Mouse (Mus musculus) neural tube, embryonic 15.5 days (tissue): ENCODE data around the gene Prickle1. TPM values are rescaled to one million over a fixed set of nuclear protein-coding genes. Genes with fewer than 3 reads are reported as not detected.

ENCODE experiments used
- ATAC-seq: fragments of 200-750 bp; cut with Nextera tagmentation; 2 replicates; pipeline ENCODE4 v1.8.0; 2017; ENCODE audit warnings: mild to moderate bottlenecking, moderate TSS enrichment, moderate library complexity; ENCODE audit not compliant: low FRiP score
- H3K27ac ChIP-seq: fragments of 300-500 bp; sonication (generic); replicated peaks from 2 replicates; pipeline ENCODE4 v1.5.1; 2015; ENCODE audit warnings: mild to moderate bottlenecking, inconsistent platforms
- H3K27me3 ChIP-seq: fragments of 300-500 bp; sonication (generic); replicated peaks from 2 replicates; pipeline ENCODE4 v1.6.1; 2015; ENCODE audit warnings: inconsistent platforms
- H3K36me3 ChIP-seq: fragments of 300-500 bp; sonication (generic); 2 replicates; pipeline ENCODE4 v1.6.1; 2015; ENCODE audit warnings: inconsistent platforms
- H3K4me1 ChIP-seq: fragments of 300-500 bp; sonication (generic); 2 replicates; pipeline ENCODE4 v1.6.1; 2015; ENCODE audit warnings: inconsistent platforms
- H3K4me2 ChIP-seq: fragments of 300-500 bp; sonication (generic); 2 replicates; pipeline ENCODE4 v1.6.1; 2015; ENCODE audit warnings: inconsistent platforms, mild to moderate bottlenecking, moderate library complexity
- H3K4me3 ChIP-seq: fragments of 300-500 bp; sonication (generic); replicated peaks from 2 replicates; pipeline ENCODE4 v1.5.1; 2015; ENCODE audit warnings: mild to moderate bottlenecking, inconsistent platforms
- H3K9ac ChIP-seq: fragments of 300-500 bp; sonication (generic); replicated peaks from 2 replicates; pipeline ENCODE4 v1.6.1; 2015; ENCODE audit warnings: mild to moderate bottlenecking, inconsistent platforms
- H3K9me3 ChIP-seq: fragments of 300-500 bp; sonication (generic); replicated peaks from 2 replicates; pipeline ENCODE4 v1.6.1; 2016; ENCODE audit warnings: inconsistent platforms
- WGBS: fragments of 180-500 bp; shearing (Covaris S2); methylation state at CpG from one replicate; pipeline ENCODE4 v1.1.7; 2015; ENCODE audit warnings: mixed read lengths; 5-methylcytosine and 5-hydroxymethylcytosine counted together
- polyA plus RNA-seq: library from polyadenylated mRNA; unstranded; fragments of >200 nt; fragmentation: Nextera tagmentation; extraction: Ambion mirVana; gene quantifications from 2 replicates; pipeline ENCODE4 v1.2.1, GENCODE M21; 2015

The Prickle1 gene
- polyA plus RNA-seq, 1 experiment from 2014 or later: 22.8 TPM

- Histone ChIP-seq H3K9me3 (no peaks in the 10 kb centered on the region), H3K4me2 (no peak overlapping the region), H3K4me3 (no peak overlapping the region), H3K36me3 (no peaks in the 10 kb centered on the region), H3K4me1 (peaks cover 20% of the 10 kb centered on the region; the same call in 1 of the 2 replicates), H3K27ac (no peak overlapping the region), H3K9ac (no peak overlapping the region), H3K27me3 (no peaks in the 10 kb centered on the region)
- ATAC-seq: no peak
- WGBS: 74% methylated on average over 21 of the region's 21 CpGs
Measured at GRCm38 (mm10) chr15:93538551-93539205, 57.0 kb downstream of the Prickle1 start.

GRCm38 (mm10) chr15:93537745-93538144 is 57.9 kb downstream of the Prickle1 start:
- no peak overlapping the region for H3K4me3 ChIP-seq
- no peak for ATAC-seq
- peaks cover 20% of the 10 kb centered on the region; the same call in 1 of the 2 replicates for H3K4me1 ChIP-seq
- H3K4me2 ChIP-seq: no peak overlapping the region
- H3K9ac ChIP-seq: no peak overlapping the region
- H3K9me3 ChIP-seq: no peaks in the 10 kb centered on the region
- no peak overlapping the region for H3K27ac ChIP-seq
- WGBS: 83% methylated on average over 7 of the region's 7 CpGs
- no peaks in the 10 kb centered on the region for H3K27me3 ChIP-seq
- H3K36me3 ChIP-seq: no peaks in the 10 kb centered on the region

GRCm38 (mm10) chr15:93536191-93536590 is 59.5 kb downstream of the Prickle1 start:
- no peak overlapping the region for H3K4me2 ChIP-seq
- H3K27ac ChIP-seq: no peak overlapping the region
- no peaks in the 10 kb centered on the region for H3K9me3 ChIP-seq
- peaks cover 14% of the 10 kb centered on the region; the same call in 1 of the 2 replicates for H3K4me1 ChIP-seq
- no peaks in the 10 kb centered on the region for H3K36me3 ChIP-seq
- H3K27me3 ChIP-seq: no peaks in the 10 kb centered on the region
- WGBS: 70% methylated on average over 4 of the region's 4 CpGs
- no peak overlapping the region for H3K4me3 ChIP-seq
- no peak overlapping the region for H3K9ac ChIP-seq
- no peak for ATAC-seq

DNA sequence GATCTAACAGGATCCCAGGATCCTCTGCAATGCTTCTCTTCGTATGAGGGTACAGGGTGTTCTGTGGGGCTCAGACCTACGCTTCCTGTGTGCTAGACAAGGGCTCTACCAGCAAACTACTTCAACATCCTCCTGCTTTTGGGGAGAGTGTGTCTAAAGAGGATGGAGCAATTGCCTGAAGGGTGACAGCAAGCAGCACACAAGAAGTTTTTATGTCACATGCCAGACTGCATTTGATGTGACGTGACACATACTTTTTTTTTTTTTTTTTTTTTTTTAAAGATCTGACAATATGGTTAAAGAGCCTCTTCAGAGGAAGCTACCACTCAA is 65.0 kb downstream of the Prickle1 start:
- H3K4me1 ChIP-seq: peaks cover 21% of the 10 kb centered on the region
- H3K9me3 ChIP-seq: no peaks in the 10 kb centered on the region
- H3K27ac ChIP-seq: 0 out of 2 replicates have a peak overlapping the region, but pooled peaks have one; percentile 11
- H3K36me3 ChIP-seq: no peaks in the 10 kb centered on the region
- no peak overlapping the region for H3K9ac ChIP-seq
- 70% methylated on average over 3 of the region's 3 CpGs for WGBS
- ATAC-seq: no peak
- H3K4me3 ChIP-seq: no peak overlapping the region
- H3K4me2 ChIP-seq: no peak overlapping the region
- H3K27me3 ChIP-seq: no peaks in the 10 kb centered on the region

DNA sequence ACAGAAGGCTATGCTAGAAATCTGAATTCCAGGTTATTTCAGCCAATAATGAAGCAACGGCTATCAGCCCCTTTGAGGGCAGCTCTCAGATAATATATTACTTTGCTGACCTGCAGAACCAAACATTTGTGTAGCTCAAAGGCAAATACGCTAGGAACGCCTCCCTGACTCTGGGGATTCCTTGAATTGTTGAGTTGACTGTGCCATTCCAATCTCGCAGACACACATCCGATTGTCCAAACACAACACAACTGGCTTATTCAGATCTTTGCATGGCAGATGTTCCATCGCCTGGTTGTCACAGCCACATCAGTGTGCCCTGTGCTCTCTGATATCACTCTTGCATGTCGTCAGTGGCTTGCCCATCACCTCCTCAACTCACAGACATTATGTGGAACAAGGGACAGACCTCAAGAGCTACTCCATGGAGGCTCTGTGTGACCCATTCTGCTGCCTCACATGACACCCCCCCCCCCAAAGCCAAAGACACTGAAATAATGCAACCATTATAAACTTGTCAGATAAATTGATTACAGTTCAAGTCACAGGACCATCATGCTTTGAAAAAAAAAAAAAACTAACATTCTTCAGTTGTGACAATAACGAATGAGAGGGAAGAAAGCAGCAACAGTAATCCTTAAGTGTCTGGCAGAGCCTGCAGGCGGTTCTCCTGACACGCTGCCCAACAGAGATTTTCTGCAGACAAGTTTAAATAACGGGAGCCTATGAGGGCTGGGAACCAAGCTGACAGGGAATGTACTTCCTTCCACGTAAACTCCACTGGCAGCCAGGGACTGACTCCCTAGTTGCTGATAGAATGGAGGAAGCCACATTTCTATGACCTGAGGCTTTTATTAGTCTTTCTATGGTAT is 65.6 kb downstream of the Prickle1 start:
- ATAC-seq: no peak
- 22% methylated on average over 12 of the region's 12 CpGs for WGBS
- Histone ChIP-seq H3K4me2 (no peak overlapping the region), H3K4me1 (peaks cover 21% of the 10 kb centered on the region), H3K27ac (0 out of 2 replicates have a peak overlapping the region, but pooled peaks have one; percentile 11), H3K9me3 (no peaks in the 10 kb centered on the region), H3K36me3 (no peaks in the 10 kb centered on the region), H3K9ac (no peak overlapping the region), H3K4me3 (no peak overlapping the region), H3K27me3 (no peaks in the 10 kb centered on the region)

GRCm38 (mm10) chr15:93525305-93525917 is 70.3 kb downstream of the Prickle1 start:
- no peaks in the 10 kb centered on the region for H3K9me3 ChIP-seq
- no peak overlapping the region for H3K4me2 ChIP-seq
- peaks cover 12% of the 10 kb centered on the region for H3K4me1 ChIP-seq
- no peak overlapping the region for H3K9ac ChIP-seq
- H3K27me3 ChIP-seq: peaks cover 3% of the 10 kb centered on the region
- no peak overlapping the region for H3K27ac ChIP-seq
- no peaks in the 10 kb centered on the region for H3K36me3 ChIP-seq
- WGBS: 90% methylated on average over 5 of the region's 5 CpGs
- H3K4me3 ChIP-seq: no peak overlapping the region
- ATAC-seq: no peak

- Histone ChIP-seq H3K9me3 (no peaks in the 10 kb centered on the region), H3K4me2 (no peak overlapping the region), H3K4me1 (peaks cover 39% of the 10 kb centered on the region), H3K36me3 (no peaks in the 10 kb centered on the region), H3K27me3 (peaks cover 7% of the 10 kb centered on the region), H3K27ac (no peak overlapping the region), H3K9ac (no peak overlapping the region), H3K4me3 (no peak overlapping the region)
- no peak for ATAC-seq
- WGBS: 36% methylated on average over 3 of the region's 3 CpGs
Measured at GRCm38 (mm10) chr15:93521787-93522180, 73.9 kb downstream of the Prickle1 start.

GRCm38 (mm10) chr15:93521088-93521786 is 74.5 kb downstream of the Prickle1 start:
- H3K9ac ChIP-seq: no peak overlapping the region
- H3K4me1 ChIP-seq: peaks cover 39% of the 10 kb centered on the region
- no peaks in the 10 kb centered on the region for H3K36me3 ChIP-seq
- no peak overlapping the region for H3K27ac ChIP-seq
- 39% methylated on average over 11 of the region's 11 CpGs for WGBS
- H3K27me3 ChIP-seq: peaks cover 7% of the 10 kb centered on the region
- H3K4me2 ChIP-seq: no peak overlapping the region
- H3K9me3 ChIP-seq: no peaks in the 10 kb centered on the region
- no peak overlapping the region for H3K4me3 ChIP-seq
- no peak for ATAC-seq

- 10% methylated on average over 17 of the region's 17 CpGs for WGBS
- peak overlapping the region; percentile 72 for H3K27ac ChIP-seq
- no peaks in the 10 kb centered on the region for H3K36me3 ChIP-seq
- peaks cover 7% of the 10 kb centered on the region for H3K27me3 ChIP-seq
- H3K4me1 ChIP-seq: peaks cover 39% of the 10 kb centered on the region
- H3K4me3 ChIP-seq: peak overlapping the region; percentile 81
- H3K9ac ChIP-seq: peak overlapping the region; percentile 53
- peak overlapping the region; percentile 96 for H3K4me2 ChIP-seq
- no peaks in the 10 kb centered on the region for H3K9me3 ChIP-seq
- no peak; the same call in 1 of the 2 replicates for ATAC-seq
Measured at GRCm38 (mm10) chr15:93519836-93520826, 75.6 kb downstream of the Prickle1 start.

- WGBS: under 1% methylated on average over 78 of the region's 85 CpGs
- Histone ChIP-seq H3K36me3 (no peaks in the 10 kb centered on the region), H3K9me3 (no peaks in the 10 kb centered on the region), H3K4me3 (peak overlapping the region; percentile 81), H3K27ac (peak overlapping the region; percentile 72), H3K4me2 (peak overlapping the region; percentile 96), H3K4me1 (peaks cover 45% of the 10 kb centered on the region), H3K9ac (peak overlapping the region; percentile 53), H3K27me3 (peaks cover 7% of the 10 kb centered on the region)
- ATAC-seq: peak; percentile 82
Measured at GRCm38 (mm10) chr15:93518941-93519835, 76.5 kb downstream of the Prickle1 start.
